Mouse (Mus musculus): ENCODE data around the gene Pde1a.

The Pde1a gene

DNA sequence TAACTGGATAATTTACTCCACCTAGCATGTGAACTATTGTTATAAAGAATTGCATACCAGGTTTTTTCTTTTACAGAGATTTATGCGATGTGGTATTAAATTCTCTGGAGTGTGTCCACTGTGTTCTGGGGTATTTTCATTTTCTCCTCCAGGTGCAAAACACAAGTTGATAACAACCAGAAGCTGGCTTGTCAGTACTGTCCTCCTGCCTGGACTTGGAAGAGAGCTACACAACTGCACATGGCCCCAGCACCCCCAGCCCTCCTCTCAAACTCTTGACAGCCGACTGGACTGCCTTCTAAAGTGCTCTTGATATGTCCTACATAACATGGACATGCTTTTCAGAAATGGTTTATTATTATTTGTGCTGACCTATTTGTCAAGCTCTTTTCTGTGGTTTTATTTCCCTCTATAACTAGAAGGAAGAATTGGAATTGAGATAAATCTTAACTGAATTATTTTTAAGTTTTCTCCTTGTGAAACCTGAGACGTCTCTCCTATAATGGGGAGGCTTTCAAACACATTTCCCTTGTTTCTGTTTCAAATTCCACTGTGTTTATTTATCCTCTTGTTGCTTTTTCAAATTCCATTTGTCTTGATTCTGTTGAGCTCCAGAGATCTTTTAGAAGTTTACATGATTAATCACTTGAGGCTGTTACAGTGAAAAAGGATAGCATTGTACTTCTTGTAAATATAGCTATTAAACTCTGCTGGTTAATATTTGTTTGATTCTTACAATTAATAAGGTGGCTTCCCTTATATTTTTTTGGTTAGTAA lies 313.4 kb downstream of the Pde1a start:
- DNase-seq (ENCODE audit: low spot score in 2 of 2), result no peak

DNA sequence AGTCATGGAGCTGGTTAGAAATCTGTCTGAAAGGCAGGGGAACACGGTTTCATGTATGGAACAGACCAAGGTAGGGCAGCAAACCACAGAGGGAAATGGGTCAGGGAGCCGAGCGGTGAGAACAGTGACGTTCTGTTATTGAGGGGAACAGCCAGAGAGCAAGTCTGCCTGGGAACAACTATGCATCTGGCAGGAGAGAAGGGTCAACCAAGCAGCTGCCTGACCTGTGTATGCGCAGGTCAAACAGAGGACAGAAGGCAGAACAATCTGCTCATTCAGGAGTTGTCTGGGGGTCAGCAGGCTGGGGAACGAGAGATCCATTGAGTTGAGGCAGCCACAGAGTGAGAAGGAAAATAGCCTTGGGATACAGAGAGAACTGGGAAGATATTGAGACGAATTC lies 330.6 kb downstream of the Pde1a start:
- no peak for DNase-seq (ENCODE audit: low spot score in 2 of 2)

DNA sequence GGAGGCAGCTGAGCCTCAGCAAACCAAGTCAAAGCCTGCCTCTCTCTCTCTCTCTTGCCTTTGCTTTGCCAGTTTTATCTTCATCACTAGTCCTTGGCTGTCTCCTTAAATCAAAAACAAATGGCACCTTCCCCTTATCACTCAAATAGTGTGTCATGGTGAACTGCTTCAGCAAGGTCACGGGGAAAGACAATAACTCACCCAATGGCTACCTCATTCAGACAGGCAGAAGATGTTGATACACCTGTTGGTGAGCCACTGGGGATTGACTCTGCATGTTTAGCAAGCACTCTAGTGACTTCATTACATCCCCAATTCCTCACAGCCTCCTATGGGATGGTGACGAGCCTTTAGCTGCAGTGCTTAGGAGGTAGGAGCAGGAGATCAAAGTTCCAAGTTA lies 331.8 kb downstream of the Pde1a start:
- DNase-seq (ENCODE audit: low spot score in 2 of 2), result no peak

DNA sequence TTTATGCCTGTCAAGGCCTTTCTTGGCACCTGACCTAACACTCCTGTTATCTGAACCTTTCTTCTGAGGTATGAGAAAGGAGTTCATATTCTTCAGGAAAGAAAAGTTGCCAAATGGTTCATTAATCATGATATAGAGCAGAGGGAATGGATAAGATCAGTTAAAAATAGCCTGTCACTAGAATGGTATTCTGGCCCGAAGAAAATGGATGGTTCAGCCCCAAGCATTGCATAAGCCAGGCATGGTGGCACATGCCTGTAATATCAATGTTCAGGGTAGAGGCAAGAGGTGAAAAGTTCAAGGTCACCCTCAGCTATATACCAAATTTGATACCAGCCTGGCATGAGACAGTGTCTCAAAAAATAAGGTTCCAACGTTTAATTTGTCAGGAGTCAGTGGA lies 336.1 kb downstream of the Pde1a start:
- no peak for DNase-seq (ENCODE audit: low spot score in 2 of 2)

DNA sequence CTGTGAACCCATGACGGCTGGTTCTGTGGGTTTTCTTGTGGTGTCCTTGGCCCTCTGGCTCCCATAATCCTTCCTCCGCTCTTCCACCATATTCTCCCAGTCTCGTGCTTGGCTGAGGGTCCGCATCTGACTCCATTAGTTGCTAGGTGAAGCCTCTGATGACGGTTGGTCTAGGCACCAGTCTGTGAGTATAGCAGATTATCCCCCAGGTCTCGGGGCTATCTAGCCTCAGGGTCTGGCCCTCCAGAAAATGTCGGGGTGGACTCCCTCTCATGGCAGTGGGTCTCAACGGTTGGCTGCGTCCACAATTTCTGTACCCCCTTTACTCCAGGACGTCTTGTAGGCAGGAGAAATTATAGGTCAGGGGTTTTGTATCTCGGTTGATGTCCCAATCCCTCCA lies 342.8 kb downstream of the Pde1a start:
- no peak for DNase-seq (ENCODE audit: low spot score in 2 of 2)

DNA sequence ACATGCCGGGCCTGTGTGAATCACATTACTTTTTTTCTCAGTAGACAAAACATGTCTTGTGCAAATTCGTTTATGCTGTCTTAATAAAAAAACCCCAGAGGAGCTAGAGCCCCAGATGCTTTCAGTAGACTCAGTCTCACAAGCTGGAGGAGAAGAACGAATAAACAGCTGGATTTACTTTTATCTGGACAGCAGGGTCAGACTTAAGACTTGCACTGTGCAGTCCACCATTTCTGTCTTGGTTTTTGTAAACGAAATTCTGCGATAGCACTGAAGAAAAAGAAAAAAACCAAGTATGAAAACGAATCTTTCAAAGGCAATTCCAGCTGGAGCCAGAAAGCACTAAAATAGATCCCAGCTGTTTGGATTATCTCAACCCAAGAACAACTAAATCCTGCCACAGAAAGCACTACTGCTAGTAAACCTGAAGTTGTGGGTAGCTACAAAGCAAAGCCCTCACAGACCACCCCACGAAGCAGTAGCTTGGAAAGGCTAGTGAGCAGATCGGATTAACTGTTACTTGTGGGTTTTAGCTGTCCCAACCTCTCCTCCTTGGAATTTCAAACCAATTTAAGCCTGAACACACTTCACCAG lies 343.6 kb downstream of the Pde1a start:
- DNase-seq (ENCODE audit: low spot score in 2 of 2), result no peak

Measured in urinary bladder, postnatal 4 days (tissue).